Mouse (Mus musculus) heart, embryonic 10.5 days (tissue): ENCODE measurements at regions not wholly inside any gene's neighbourhood (a gene's known extent, or its start where the extent isn't known, plus 50 kb on each side); places are given as distances from the start of the nearest gene placed in this dataset.

Experiments
- DNase-seq: peaks from one replicate; pipeline ENCODE4 v3.0.0-alpha.2; 2017; ENCODE audit warnings: low spot score
- H3K27ac ChIP-seq: fragments of 300-500 bp; sonication (generic); 2 replicates; pipeline ENCODE4 v1.5.1; 2016; ENCODE audit warnings: mild to moderate bottlenecking
- H3K27me3 ChIP-seq: fragments of 300-500 bp; sonication (generic); 2 replicates; pipeline ENCODE4 v1.6.1; 2016; ENCODE audit warnings: mild to moderate bottlenecking; ENCODE audit not compliant: poor library complexity, insufficient read depth, severe bottlenecking
- H3K36me3 ChIP-seq: fragments of 300-500 bp; sonication (generic); 2 replicates; pipeline ENCODE4 v1.6.1; 2016; ENCODE audit warnings: mild to moderate bottlenecking, moderate library complexity
- H3K4me1 ChIP-seq: fragments of 300-500 bp; sonication (generic); 2 replicates; pipeline ENCODE4 v1.6.1; 2016; ENCODE audit warnings: mild to moderate bottlenecking
- H3K4me3 ChIP-seq: fragments of 300-500 bp; sonication (generic); 2 replicates; pipeline ENCODE4 v1.5.1; 2016; ENCODE audit warnings: mild to moderate bottlenecking, moderate library complexity
- H3K9me3 ChIP-seq: fragments of 300-500 bp; sonication (generic); 2 replicates; pipeline ENCODE4 v1.6.1; 2016; ENCODE audit warnings: mild to moderate bottlenecking, moderate library complexity
- WGBS: fragments of 180-500 bp; shearing (Covaris S2); methylation state at CpG from one replicate; pipeline ENCODE4 v1.1.7; 2016; 5-methylcytosine and 5-hydroxymethylcytosine counted together

DNA sequence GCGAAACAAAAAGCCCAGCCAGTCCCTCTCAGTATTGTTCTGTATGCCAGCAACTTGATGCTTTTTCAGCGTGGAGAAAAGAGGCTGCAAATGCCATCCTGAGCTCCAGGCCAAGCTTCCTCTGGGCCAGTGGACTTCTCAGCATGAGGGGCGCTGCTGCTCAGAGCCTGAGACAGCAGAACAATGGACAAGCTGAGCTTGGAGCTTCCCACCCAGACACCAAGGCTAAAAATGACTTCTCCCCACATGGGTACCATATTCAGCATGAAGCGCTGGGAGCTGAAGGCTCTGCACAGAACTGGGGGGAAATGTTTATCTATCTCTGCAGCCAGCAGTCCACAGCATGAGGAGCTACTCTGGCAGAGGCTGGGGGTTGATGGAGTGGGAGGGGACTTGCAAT is 402.3 kb downstream of the Pdcd6ip start:
- Histone ChIP-seq H3K4me3 (no peak overlapping the region), H3K27ac (no peak overlapping the region), H3K9me3 (no peaks in the 10 kb centered on the region), H3K4me1 (0 out of 2 replicates have a peak, but pooled peaks cover 9% of the 10 kb centered on the region), H3K27me3 (no peaks in the 10 kb centered on the region), H3K36me3 (no peaks in the 10 kb centered on the region)
- no peak for DNase-seq
- 49% methylated on average over 4 of the region's 4 CpGs for WGBS

DNA sequence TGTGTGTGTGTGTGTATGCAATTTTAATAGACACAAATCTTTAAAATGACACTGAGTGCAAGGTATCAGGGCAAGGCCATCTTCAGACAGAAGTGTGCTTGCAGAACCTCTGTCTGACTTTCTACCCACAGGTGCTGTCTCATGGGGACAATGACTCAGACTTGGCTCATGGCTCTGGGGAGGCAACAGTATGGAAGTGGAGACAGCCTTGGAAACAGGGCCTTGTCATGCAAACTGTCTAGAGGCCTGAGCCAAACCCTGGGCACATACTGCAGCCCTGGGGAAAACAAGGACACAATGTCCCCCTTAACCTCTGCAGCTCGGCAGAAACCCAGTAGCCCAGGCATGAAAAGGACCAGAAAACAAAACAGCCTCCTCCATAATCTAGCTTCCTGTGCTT is 405.6 kb downstream of the Pdcd6ip start:
- no peaks in the 10 kb centered on the region for H3K36me3 ChIP-seq
- no peaks in the 10 kb centered on the region for H3K27me3 ChIP-seq
- H3K27ac ChIP-seq: no peak overlapping the region
- WGBS: 68% methylated on average over 1 of the region's 1 CpGs
- no peak for DNase-seq
- no peaks in the 10 kb centered on the region for H3K9me3 ChIP-seq
- H3K4me3 ChIP-seq: no peak overlapping the region
- 0 out of 2 replicates have a peak, but pooled peaks cover 10% of the 10 kb centered on the region for H3K4me1 ChIP-seq

DNA sequence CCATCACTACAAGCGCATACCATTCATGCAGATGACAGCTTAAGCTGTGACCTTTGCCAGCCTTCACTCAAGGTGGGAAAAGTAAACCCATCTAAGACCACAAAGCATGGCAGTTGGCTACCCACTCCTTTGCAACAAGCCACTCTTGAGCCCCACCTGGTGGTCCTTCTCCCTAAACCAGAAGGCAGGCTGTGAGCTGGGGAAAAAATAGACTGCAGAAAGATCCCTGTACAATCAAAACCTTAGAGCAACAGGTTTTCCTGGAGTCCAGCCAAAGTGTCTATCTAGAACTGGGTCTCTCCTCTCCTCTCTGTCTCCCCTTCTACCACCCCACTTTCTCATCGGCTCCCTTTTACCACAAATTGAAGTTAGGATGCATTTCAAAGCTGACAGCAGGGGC is 407.2 kb downstream of the Pdcd6ip start:
- DNase-seq: no peak
- no peaks in the 10 kb centered on the region for H3K9me3 ChIP-seq
- 6% methylated on average over 2 of the region's 2 CpGs for WGBS
- no peaks in the 10 kb centered on the region for H3K36me3 ChIP-seq
- no peak overlapping the region for H3K27ac ChIP-seq
- no peak overlapping the region for H3K4me3 ChIP-seq
- no peaks in the 10 kb centered on the region for H3K27me3 ChIP-seq
- H3K4me1 ChIP-seq: peaks cover 12% of the 10 kb centered on the region; the same call in 1 of the 2 replicates

DNA sequence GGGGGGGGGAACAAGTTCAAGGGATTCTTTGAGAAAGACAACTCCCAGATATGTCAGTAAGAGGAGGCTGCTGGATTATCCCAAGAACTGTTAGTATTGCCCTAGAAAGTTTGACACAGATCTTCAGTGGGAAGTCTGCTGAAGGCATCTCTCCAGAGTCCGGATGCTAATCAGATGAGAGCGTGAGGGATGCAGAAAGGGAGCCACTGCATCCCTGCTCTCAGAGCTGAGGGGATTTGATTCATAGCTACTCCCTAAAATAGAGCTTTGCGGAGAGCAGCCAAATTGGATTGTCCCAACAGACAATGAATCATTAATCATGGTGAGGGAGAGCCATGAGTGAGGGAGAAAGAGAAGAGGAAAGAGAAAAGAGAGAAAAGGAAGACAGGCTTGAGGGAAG is 408.2 kb downstream of the Pdcd6ip start:
- H3K4me3 ChIP-seq: no peak overlapping the region
- no peak overlapping the region for H3K27ac ChIP-seq
- WGBS: 19% methylated on average over 3 of the region's 3 CpGs

DNA sequence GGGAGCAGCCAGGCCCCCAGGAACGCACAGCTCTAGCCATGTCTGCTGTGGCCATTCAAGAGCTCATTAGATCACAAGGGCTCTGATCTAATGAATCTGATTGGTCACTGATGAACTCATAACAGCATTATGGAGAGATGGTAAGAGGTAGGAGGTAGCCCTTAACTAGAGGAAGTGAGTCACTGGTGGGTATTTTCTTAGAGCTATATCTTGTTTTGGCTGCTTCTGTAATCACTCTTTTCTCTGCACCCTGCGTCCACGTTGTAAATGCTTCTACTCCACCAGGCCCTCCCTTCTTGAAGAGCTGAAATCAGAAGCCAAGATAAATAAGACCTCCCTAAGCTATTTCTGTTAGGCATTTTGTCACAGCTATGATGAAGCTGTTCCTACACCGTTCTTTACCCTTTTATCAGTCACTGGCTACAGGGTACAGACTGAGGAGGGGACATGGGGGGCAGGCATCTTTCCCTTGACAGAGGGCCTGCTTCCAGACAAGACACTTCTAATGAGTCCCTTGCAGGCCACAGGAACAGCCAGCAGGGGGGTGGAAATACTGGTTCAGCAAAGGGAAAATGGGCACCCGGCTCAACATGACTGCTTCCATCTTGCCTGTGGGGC is 412.1 kb downstream of the Pdcd6ip start:
- no peak overlapping the region for H3K4me3 ChIP-seq
- H3K36me3 ChIP-seq: no peaks in the 10 kb centered on the region
- H3K27me3 ChIP-seq: no peaks in the 10 kb centered on the region
- WGBS: 34% methylated on average over 5 of the region's 5 CpGs
- H3K4me1 ChIP-seq: peaks cover 7% of the 10 kb centered on the region; the same call in 1 of the 2 replicates
- H3K27ac ChIP-seq: no peak overlapping the region
- no peaks in the 10 kb centered on the region for H3K9me3 ChIP-seq
- no peak for DNase-seq

More for the DNA sequence above, 408.2 kb downstream of the Pdcd6ip start:
- Histone ChIP-seq H3K36me3 (no peaks in the 10 kb centered on the region), H3K4me1 (peaks cover 8% of the 10 kb centered on the region; the same call in 1 of the 2 replicates), H3K9me3 (no peaks in the 10 kb centered on the region), H3K27me3 (no peaks in the 10 kb centered on the region)
- DNase-seq: no peak

DNA sequence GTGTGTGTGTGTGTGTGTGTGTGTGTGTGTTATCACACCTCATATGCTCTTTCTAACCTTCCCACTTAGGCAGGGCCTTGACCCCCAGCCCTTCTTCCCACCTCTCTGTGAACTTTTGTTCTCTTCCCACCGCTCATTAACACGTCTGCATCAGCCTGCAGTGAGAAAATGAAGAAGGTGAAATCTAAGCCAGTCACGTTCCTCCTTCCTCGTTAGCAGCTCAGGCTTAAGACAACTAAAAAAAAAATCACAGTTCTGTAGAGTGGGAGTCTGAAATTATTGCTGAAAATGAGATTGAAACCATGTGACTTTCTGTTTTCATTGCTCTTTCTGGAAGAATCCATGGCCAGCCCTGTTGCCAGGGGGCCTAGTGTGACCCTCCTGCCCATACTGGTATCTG is 420.7 kb downstream of the Pdcd6ip start:
- H3K27ac ChIP-seq: no peak overlapping the region
- no peaks in the 10 kb centered on the region for H3K36me3 ChIP-seq
- H3K9me3 ChIP-seq: no peaks in the 10 kb centered on the region
- DNase-seq: no peak
- H3K4me3 ChIP-seq: no peak overlapping the region
- H3K4me1 ChIP-seq: no peaks in the 10 kb centered on the region
- 38% methylated on average over 4 of the region's 4 CpGs for WGBS
- no peaks in the 10 kb centered on the region for H3K27me3 ChIP-seq

DNA sequence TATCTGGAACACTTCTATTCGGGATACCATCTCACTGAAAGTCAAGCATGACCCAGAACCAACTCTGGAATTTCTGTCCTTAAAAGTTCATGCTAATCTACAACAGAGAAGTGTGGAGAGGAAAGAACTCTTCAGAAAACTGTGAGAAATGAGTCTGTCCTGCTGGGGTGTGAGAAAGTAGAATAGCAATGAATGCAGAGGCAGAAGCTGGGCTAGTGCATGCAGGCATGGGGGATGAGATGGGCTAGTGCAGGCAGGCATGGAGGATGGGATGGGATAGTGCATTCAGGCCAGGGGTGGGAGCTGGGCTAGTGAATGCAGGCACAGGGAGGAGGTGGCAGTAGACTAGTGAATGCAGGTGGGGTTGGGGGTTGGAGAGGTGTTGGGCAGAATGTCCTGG is 424.8 kb downstream of the Pdcd6ip start:
- Histone ChIP-seq H3K4me3 (no peak overlapping the region), H3K4me1 (no peaks in the 10 kb centered on the region), H3K9me3 (no peaks in the 10 kb centered on the region), H3K27me3 (no peaks in the 10 kb centered on the region), H3K27ac (no peak overlapping the region), H3K36me3 (no peaks in the 10 kb centered on the region)
- DNase-seq: no peak
- 40% methylated on average over 1 of the region's 1 CpGs for WGBS

DNA sequence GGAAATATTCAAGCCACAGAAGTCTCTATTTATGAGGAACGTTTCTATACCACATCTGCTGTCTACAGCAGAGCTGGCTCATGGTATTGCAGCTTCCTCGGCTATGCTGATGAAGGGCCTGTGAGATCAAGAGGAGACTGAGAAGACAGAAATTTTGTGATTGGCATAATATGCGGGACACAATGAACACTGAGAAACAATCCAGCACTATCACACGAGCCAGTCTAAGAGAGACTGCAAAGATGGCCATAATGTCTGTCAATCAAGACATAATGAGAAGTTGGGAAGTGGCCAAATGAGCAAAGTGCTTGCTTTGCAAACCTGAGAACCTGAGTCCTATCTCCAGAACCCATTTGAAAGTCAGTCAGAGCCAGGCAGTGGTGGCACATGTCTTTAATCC is 437.5 kb downstream of the Pdcd6ip start:
- Histone ChIP-seq H3K9me3 (no peaks in the 10 kb centered on the region), H3K4me3 (no peak overlapping the region), H3K27me3 (no peaks in the 10 kb centered on the region), H3K4me1 (no peaks in the 10 kb centered on the region), H3K27ac (no peak overlapping the region), H3K36me3 (no peaks in the 10 kb centered on the region)
- DNase-seq: no peak
- WGBS: 84% methylated on average over 4 of the region's 4 CpGs

DNA sequence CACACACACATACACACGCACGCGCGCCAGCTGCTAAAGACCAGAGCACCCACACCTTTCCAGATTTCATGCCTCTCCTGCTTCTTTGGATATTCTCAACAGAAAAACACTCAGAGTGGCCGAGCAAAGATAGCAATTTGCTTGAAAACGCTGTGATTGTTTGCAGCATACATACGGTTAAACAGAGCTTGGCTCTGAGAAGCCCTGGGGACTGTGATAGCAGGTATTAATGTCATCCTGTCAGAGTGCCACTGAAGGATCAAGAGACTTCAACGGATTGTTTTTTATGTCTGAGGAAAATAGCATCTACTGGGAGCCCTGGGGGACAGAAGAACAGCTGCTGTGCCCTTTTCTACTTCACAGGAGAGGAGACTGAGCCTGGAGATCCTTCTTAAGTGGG is 440.4 kb downstream of the Pdcd6ip start:
- Histone ChIP-seq H3K4me3 (no peak overlapping the region), H3K27me3 (no peaks in the 10 kb centered on the region), H3K9me3 (no peaks in the 10 kb centered on the region), H3K4me1 (no peaks in the 10 kb centered on the region), H3K36me3 (no peaks in the 10 kb centered on the region), H3K27ac (no peak overlapping the region)
- WGBS: 76% methylated on average over 8 of the region's 8 CpGs
- no peak for DNase-seq

DNA sequence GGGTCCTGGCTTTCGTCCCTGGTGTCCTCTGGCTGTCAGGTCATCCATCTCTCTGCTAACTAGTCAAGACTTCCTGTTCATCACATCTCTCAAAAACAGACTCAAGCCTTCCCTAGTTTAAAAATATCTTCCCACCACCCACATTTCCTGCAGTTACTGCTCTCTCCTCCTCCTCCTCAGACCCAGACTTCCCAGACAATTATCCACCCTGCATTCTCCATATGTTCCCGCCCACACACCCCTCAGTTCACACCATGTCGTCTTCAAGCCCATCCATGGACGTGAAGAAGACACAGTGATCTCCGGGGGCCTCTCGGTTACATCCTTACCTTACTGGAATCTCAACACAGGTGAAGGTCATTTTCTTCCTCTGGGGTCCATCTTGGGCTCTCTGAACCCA is 444.4 kb downstream of the Pdcd6ip start:
- WGBS: 73% methylated on average over 6 of the region's 6 CpGs

DNA sequence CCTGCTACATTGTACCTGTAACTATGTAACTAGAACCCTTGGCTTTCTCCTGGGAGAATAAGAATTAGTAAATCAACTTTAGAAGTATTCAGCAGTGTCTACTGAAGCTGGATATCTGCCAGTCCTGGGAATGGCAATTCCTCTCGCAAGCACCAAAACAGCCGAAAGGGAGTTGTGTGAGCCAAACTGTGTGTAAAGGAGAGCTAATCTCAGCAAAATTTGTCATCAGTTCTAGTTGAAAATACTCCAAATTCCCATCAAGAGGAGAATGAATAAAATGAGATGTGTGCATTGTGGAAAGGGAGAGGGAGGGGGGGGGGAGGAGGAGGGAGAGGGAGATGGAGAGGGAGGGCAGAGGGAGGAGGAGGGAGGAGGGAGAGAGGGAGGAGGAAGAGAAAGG is 447.8 kb downstream of the Pdcd6ip start:
- H3K36me3 ChIP-seq: no peaks in the 10 kb centered on the region
- 0 out of 2 replicates have a peak, but pooled peaks cover 2% of the 10 kb centered on the region for H3K9me3 ChIP-seq
- H3K4me1 ChIP-seq: no peaks in the 10 kb centered on the region
- 88% methylated on average over 2 of the region's 2 CpGs for WGBS
- H3K27ac ChIP-seq: no peak overlapping the region
- H3K27me3 ChIP-seq: no peaks in the 10 kb centered on the region
- DNase-seq: no peak
- no peak overlapping the region for H3K4me3 ChIP-seq

More for the DNA sequence above, 444.4 kb downstream of the Pdcd6ip start:
- no peak for DNase-seq
- H3K36me3 ChIP-seq: no peaks in the 10 kb centered on the region
- 0 out of 2 replicates have a peak, but pooled peaks cover 2% of the 10 kb centered on the region for H3K9me3 ChIP-seq
- no peaks in the 10 kb centered on the region for H3K4me1 ChIP-seq
- H3K27ac ChIP-seq: no peak overlapping the region
- no peaks in the 10 kb centered on the region for H3K27me3 ChIP-seq
- H3K4me3 ChIP-seq: no peak overlapping the region

DNA sequence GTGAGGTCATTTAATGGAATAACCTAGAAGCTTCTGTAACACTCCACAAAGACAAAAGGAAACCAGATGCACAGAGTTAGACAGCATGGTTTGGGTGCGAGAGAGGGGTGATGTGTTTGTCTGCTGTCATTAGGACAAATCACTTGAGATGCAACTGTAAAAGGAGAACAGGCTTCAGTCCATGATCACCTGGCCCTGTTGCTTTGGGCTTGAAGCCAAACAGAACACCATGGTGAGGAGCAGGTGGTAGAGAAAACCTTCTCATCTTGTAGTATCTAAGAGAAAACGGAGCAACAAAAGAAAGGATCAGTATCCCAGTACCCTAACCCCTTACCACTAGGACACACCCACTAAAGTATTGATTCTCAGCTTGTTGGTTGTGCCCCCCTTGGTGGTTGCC is 449.5 kb downstream of the Pdcd6ip start:
- peak; percentile 52 for DNase-seq
- WGBS: 78% methylated on average over 2 of the region's 2 CpGs
- Histone ChIP-seq H3K27ac (no peak overlapping the region), H3K4me3 (no peak overlapping the region), H3K4me1 (no peaks in the 10 kb centered on the region), H3K36me3 (no peaks in the 10 kb centered on the region), H3K9me3 (0 out of 2 replicates have a peak, but pooled peaks cover 4% of the 10 kb centered on the region), H3K27me3 (no peaks in the 10 kb centered on the region)

DNA sequence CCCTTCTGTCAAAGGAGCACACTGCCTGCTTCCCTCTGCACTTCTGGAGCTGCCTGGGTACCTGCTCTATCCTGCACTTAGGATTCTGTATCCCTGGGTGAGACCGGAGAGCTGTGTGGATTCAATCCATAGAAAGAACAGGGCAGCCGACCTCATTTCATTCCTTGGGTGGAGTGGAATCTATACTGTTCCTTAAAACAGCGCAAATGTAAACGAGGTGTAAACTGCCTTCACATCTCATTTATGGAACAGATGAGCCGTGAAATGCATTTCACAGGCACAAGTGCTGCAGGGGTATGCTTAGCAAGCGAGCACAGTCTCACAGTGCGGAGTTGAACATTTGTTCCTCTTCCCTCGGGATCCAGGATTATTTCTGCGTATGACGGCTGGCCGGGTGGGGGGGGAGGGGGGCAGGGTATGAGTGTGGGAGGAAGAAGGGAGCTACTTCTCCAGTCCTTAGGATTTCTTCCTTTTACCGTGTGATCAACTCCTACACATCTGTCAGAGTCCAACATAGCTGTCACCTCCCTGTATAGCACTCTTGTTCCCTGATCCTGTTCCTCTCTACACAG is 459.3 kb downstream of the Pdcd6ip start:
- Histone ChIP-seq H3K4me1 (no peaks in the 10 kb centered on the region), H3K36me3 (no peaks in the 10 kb centered on the region), H3K9me3 (no peaks in the 10 kb centered on the region), H3K27ac (no peak overlapping the region), H3K4me3 (no peak overlapping the region), H3K27me3 (no peaks in the 10 kb centered on the region)
- WGBS: 81% methylated on average over 12 of the region's 12 CpGs
- peak; percentile 50 for DNase-seq

DNA sequence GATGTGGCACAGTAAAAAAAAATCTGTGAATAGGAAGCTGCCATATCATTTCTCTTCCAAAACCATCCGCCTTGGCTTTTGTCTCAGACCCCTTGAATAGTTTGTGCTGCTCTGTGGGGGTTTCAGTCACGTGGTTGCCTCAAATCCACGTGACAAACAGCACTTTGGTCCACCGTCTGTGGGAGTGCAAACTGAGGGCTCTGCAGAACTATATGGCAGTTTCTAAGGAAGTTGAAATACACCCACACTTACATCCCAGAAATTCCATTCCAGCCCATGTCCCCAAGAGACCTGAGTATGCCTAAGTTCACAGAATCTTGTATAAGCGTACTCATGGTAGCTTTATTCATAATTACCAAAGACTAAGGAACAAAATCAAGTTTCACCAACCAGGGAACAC is 460.1 kb downstream of the Pdcd6ip start:
- H3K4me1 ChIP-seq: no peaks in the 10 kb centered on the region
- H3K27ac ChIP-seq: no peak overlapping the region
- H3K9me3 ChIP-seq: no peaks in the 10 kb centered on the region
- peak; percentile 20 for DNase-seq
- H3K27me3 ChIP-seq: no peaks in the 10 kb centered on the region
- H3K4me3 ChIP-seq: no peak overlapping the region
- H3K36me3 ChIP-seq: no peaks in the 10 kb centered on the region
- 56% methylated on average over 5 of the region's 5 CpGs for WGBS
